Mouse (Mus musculus) granulocyte monocyte progenitor cell, adult 5-6 weeks (primary cell): ENCODE measurements around the gene Mup2. TPM values are rescaled to one million over a fixed set of nuclear protein-coding genes. Genes with fewer than 3 reads are reported as not detected.
"Not testable (repeated sequence)": the region's sequence is repeated elsewhere in the genome, so short reads cannot be mapped to it uniquely, and the experiment has no call there.

Experiments
- ATAC-seq: replicated peaks from 2 replicates; pipeline ENCODE4 v1.8.0; 2016; ENCODE audit warnings: mild to moderate bottlenecking, moderate TSS enrichment, inconsistent platforms; ENCODE audit not compliant: poor library complexity, severe bottlenecking
- total RNA-seq, 2 experiments: library from RNA; stranded (forward) in 1 of 2; stranded (reverse) in 1 of 2; fragments of 200-712, 200-1000 nt in 1 of 2; fragments of >200 nt in 1 of 2; fragmentation: Nextera tagmentation in 1 of 2; gene quantifications; 2 replicates each; pipeline ENCODE4 v1.2.3; 2014 to 2017

Gene Mup2
- total RNA-seq (2014; fragmentation: Nextera tagmentation): not detected in 2 replicates
- not detected in 2 replicates for total RNA-seq (2017)

DNA sequence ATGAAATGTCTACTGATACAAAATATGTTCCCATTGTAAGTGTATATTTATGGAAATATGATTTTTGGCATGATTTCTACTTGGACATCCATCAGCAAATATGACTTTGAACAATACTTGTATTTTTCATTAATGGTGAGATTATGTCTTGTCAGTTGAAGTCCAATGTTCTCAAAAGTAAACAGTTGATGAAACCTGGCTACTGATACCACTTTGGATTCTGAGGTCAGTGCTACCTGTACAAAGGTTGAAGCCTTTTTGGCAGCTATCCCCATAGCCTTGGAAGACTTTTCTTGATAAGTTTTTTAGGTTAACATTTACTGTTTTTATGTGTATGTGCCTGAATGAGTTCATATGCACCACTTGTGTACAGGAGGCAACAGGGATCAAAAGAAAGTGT, at the start of gene Mup2:
Mup2 (minus strand) TSS at position 101 of the 400 bp plus-strand sequence.
- ATAC-seq: not testable (repeated sequence)

Other genes starting within 250 kb of the Mup2 start
- not detected in 2 replicates for gene Slc46a2, start 239.2 kb downstream of the Mup2 start, total RNA-seq (2014; fragmentation: Nextera tagmentation)
- not detected in 2 replicates for gene Slc46a2, start 239.2 kb downstream of the Mup2 start, total RNA-seq (2017)
- not detected in 2 replicates for gene Mup4, start 193.6 kb downstream of the Mup2 start, total RNA-seq (2014; fragmentation: Nextera tagmentation)
- gene Mup4, start 193.6 kb downstream of the Mup2 start, total RNA-seq (2017): not detected in 2 replicates
- not detected in 2 replicates for gene Mup6, start 190.0 kb downstream of the Mup2 start, total RNA-seq (2014; fragmentation: Nextera tagmentation)
- not detected in 2 replicates for gene Mup6, start 190.0 kb downstream of the Mup2 start, total RNA-seq (2017)
- gene Mup7, start 83.8 kb downstream of the Mup2 start, total RNA-seq (2014; fragmentation: Nextera tagmentation): not detected in 2 replicates
- not detected in 2 replicates for gene Mup7, start 83.8 kb downstream of the Mup2 start, total RNA-seq (2017)
- gene Mup8, start 68.3 kb upstream of the Mup2 start, total RNA-seq (2014; fragmentation: Nextera tagmentation): not detected in 2 replicates
- gene Mup8, start 68.3 kb upstream of the Mup2 start, total RNA-seq (2017): not detected in 2 replicates